ENCODE assay signal across 18 mouse cellular contexts in the genomic region with DNA sequence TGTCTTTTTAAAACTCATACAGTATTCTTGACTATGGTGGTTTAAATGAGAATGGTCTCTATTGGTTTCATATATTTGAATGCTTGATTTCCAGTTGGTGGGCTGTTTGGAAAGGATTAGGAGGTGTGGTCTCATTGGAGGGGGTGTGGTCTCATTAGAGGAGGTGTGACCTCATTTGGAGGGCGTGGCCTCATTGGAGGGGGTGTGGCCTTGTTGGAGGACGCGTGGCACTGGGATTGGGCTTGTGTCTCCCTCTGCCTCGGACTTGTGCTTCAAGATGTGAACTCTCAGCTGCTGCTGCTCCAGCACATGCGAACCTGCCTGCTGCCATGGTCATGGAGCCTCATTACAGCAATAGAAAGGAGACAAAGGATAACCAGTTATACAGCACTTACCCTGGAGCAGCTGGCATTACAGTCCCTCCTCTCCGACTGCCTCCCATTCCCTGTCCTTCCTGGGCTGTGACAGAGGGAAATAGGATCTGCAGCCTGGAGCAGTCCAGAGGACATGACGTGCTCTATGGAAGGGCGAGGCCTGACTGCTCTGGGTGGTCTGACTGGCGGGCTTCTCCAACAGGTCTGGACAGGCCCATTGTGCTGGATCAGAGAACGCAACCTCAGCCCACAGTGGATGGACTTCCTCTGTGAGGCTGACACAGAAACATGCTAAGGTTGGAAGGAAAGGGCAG. TPM values are rescaled to one million over a fixed set of nuclear protein-coding genes. Genes with fewer than 3 reads are reported as not detected.
DNase-seq lines count a peak whose midpoint lies in the region; ATAC-seq and TF ChIP-seq lines count a peak whose summit lies in the region.
"Had no signal": no experiment of that assay in that cellular context is flagged by ENCODE, and none has a peak within 500 bp of the region (broad histone marks: within the 10 kb centered on the region; RNA-seq: fewer than 3 reads in every experiment).

No protein-coding gene starts in this region.

- 60% methylated on average over 10 of the region's 10 CpGs for WGBS in forebrain, embryonic 13.5 days
- WGBS in forebrain, embryonic 14.5 days = 68% methylated on average over 10 of the region's 10 CpGs
- WGBS in kidney, postnatal 0 days = 65% methylated on average over 10 of the region's 10 CpGs
- WGBS in midbrain, embryonic 16.5 days = 72% methylated on average over 10 of the region's 10 CpGs

- no peak for DNase-seq in forebrain, embryonic 14.5 days (ENCODE audit: low spot score)
- DNase-seq in kidney, postnatal 0 days (ENCODE audit: low spot score) = no peak
- no peak for DNase-seq in kidney, adult 8-10 months
- peak; percentile 55 for DNase-seq in retina, postnatal 1 day
- DNase-seq in retina, embryonic 14.5 days (ENCODE audit: low spot score) = no peak
- DNase-seq in left cerebral cortex, postnatal 14 days (ENCODE audit: low spot score in 2 of 2) = no peak
- DNase-seq: adrenal gland, adult 2 months; cerebellum, postnatal 25 days; kidney, postnatal 10 days; layer of hippocampus, adult 9-11 months; lung, postnatal 14 days; right cerebral cortex, postnatal 4 days had no signal

- H3K36me3 ChIP-seq in forebrain, embryonic 13.5 days (ENCODE audit: poor library complexity, severe bottlenecking) = peaks cover 62% of the 10 kb centered on the region
- peaks cover 41% of the 10 kb centered on the region for H3K36me3 ChIP-seq in forebrain, embryonic 14.5 days (ENCODE audit: control insufficient read depth, insufficient read depth, low read length)
- no peaks in the 10 kb centered on the region for H3K36me3 ChIP-seq in kidney, postnatal 0 days (ENCODE audit: insufficient read depth, low read length)
- H3K36me3 ChIP-seq in midbrain, embryonic 16.5 days (ENCODE audit: control insufficient read depth, insufficient read depth, low read length) = peaks cover 14% of the 10 kb centered on the region

- H3K9ac ChIP-seq in forebrain, embryonic 13.5 days = no peak overlapping the region
- no peak overlapping the region for H3K9ac ChIP-seq in forebrain, embryonic 14.5 days (ENCODE audit: low read length)
- H3K9ac ChIP-seq in kidney, postnatal 0 days (ENCODE audit: low read depth, low read length) = no peak overlapping the region
- H3K9ac ChIP-seq in midbrain, embryonic 16.5 days (ENCODE audit: low read depth, low read length) = no peak overlapping the region
- H3K9ac ChIP-seq: limb, embryonic 12.5 days had no signal

- ATAC-seq in forebrain, embryonic 13.5 days = 0 out of 2 replicates have a peak, but pooled peaks have one; percentile 22
- ATAC-seq in forebrain, embryonic 14.5 days = no peak
- ATAC-seq in kidney, postnatal 0 days (replicated peaks; ENCODE audit: low FRiP score, low read depth) = peak; percentile 57; the same call in 1 of the 2 replicates
- peak; percentile 28; the same call in 1 of the 2 replicates for ATAC-seq in midbrain, embryonic 16.5 days
- ATAC-seq: Patski had no signal

- no peak for TF ChIP-seq CTCF in kidney, postnatal 0 days (IDR thresholded peaks at IDR 0.05; ENCODE audit: low read depth)

- H3K9me3 ChIP-seq in forebrain, embryonic 13.5 days (replicated peaks) = no peaks in the 10 kb centered on the region
- H3K9me3 ChIP-seq in forebrain, embryonic 14.5 days (replicated peaks; ENCODE audit: control insufficient read depth, low read length) = no peaks in the 10 kb centered on the region
- H3K9me3 ChIP-seq in kidney, postnatal 0 days (replicated peaks; ENCODE audit: low read length) = no peaks in the 10 kb centered on the region
- H3K9me3 ChIP-seq in midbrain, embryonic 16.5 days (replicated peaks; ENCODE audit: control insufficient read depth, low read length, poor library complexity, severe bottlenecking) = no peaks in the 10 kb centered on the region
- H3K9me3 ChIP-seq: limb, embryonic 12.5 days had no signal

- H3K4me3 ChIP-seq in forebrain, embryonic 13.5 days = no peak overlapping the region
- H3K4me3 ChIP-seq in forebrain, embryonic 14.5 days (ENCODE audit: low read depth, low read length) = no peak overlapping the region
- H3K4me3 ChIP-seq in kidney, postnatal 0 days (replicated peaks; ENCODE audit: low read depth, low read length) = no peak overlapping the region
- H3K4me3 ChIP-seq in midbrain, embryonic 16.5 days (ENCODE audit: low read depth, low read length) = no peak overlapping the region
- H3K4me3 ChIP-seq: erythroblast, embryonic 14.5 days; limb, embryonic 12.5 days had no signal

- no peak overlapping the region for H3K27ac ChIP-seq in forebrain, embryonic 13.5 days
- H3K27ac ChIP-seq in forebrain, embryonic 14.5 days (ENCODE audit: low read depth, low read length) = no peak overlapping the region
- no peak overlapping the region for H3K27ac ChIP-seq in kidney, postnatal 0 days
- no peak overlapping the region for H3K27ac ChIP-seq in midbrain, embryonic 16.5 days (ENCODE audit: low read length)
- H3K27ac ChIP-seq: limb, embryonic 12.5 days had no signal

- no peak overlapping the region for H3K4me2 ChIP-seq in forebrain, embryonic 13.5 days
- H3K4me2 ChIP-seq in forebrain, embryonic 14.5 days (ENCODE audit: low read length) = no peak overlapping the region
- H3K4me2 ChIP-seq in kidney, postnatal 0 days (ENCODE audit: low read length) = no peak overlapping the region
- no peak overlapping the region for H3K4me2 ChIP-seq in midbrain, embryonic 16.5 days (ENCODE audit: low read length)
- H3K4me2 ChIP-seq: heart, embryonic 11.5 days; limb, embryonic 12.5 days had no signal

- intact Hi-C loops in left cerebral cortex, postnatal 14 days (cut with DNase I) = no loop called here

- no peaks in the 10 kb centered on the region for H3K4me1 ChIP-seq in forebrain, embryonic 13.5 days
- no peaks in the 10 kb centered on the region for H3K4me1 ChIP-seq in forebrain, embryonic 14.5 days (ENCODE audit: control insufficient read depth, insufficient read depth, low read length)
- peaks cover 7% of the 10 kb centered on the region; the same call in 1 of the 2 replicates for H3K4me1 ChIP-seq in kidney, postnatal 0 days (replicated peaks; ENCODE audit: insufficient read depth, low read length)
- no peaks in the 10 kb centered on the region for H3K4me1 ChIP-seq in midbrain, embryonic 16.5 days (ENCODE audit: control insufficient read depth, insufficient read depth, low read length)
- H3K4me1 ChIP-seq: limb, embryonic 12.5 days had no signal

- no peaks in the 10 kb centered on the region for H3K27me3 ChIP-seq in forebrain, embryonic 13.5 days
- no peaks in the 10 kb centered on the region for H3K27me3 ChIP-seq in forebrain, embryonic 14.5 days (replicated peaks; ENCODE audit: control insufficient read depth, insufficient read depth, low read length)
- H3K27me3 ChIP-seq in kidney, postnatal 0 days (ENCODE audit: insufficient read depth, low read length) = no peaks in the 10 kb centered on the region
- H3K27me3 ChIP-seq in midbrain, embryonic 16.5 days (ENCODE audit: control insufficient read depth, insufficient read depth, low read depth, low read length) = no peaks in the 10 kb centered on the region
- H3K27me3 ChIP-seq: Patski had no signal

RNA-seq across cellular contexts. Expression of a gene that starts 28.2 kb away (rescaled TPM):
- polyA plus RNA-seq in forebrain, embryonic 13.5 days (2015; fragmentation: Nextera tagmentation; extraction: Ambion mirVana) = 56.2 and 60.8 TPM in 2 replicates
- 57.5 and 62.4 TPM in 2 replicates for polyA plus RNA-seq in forebrain, embryonic 14.5 days (2014; fragmentation: Nextera tagmentation; extraction: Ambion mirVana)
- 13.4 and 13.8 TPM in 2 replicates for polyA plus RNA-seq in kidney, postnatal 0 days (2015; fragmentation: Nextera tagmentation; extraction: Ambion mirVana)
- 81.1 and 84.7 TPM in 2 replicates for polyA plus RNA-seq in midbrain, embryonic 16.5 days (2015; fragmentation: Nextera tagmentation; extraction: Ambion mirVana)
- 10 to 100 TPM; 70.1 to 76.4 TPM for total RNA-seq in left cerebral cortex, postnatal 14 days (2021)
